Mouse (Mus musculus): ENCODE results near the gene Ripor1.

DNA sequence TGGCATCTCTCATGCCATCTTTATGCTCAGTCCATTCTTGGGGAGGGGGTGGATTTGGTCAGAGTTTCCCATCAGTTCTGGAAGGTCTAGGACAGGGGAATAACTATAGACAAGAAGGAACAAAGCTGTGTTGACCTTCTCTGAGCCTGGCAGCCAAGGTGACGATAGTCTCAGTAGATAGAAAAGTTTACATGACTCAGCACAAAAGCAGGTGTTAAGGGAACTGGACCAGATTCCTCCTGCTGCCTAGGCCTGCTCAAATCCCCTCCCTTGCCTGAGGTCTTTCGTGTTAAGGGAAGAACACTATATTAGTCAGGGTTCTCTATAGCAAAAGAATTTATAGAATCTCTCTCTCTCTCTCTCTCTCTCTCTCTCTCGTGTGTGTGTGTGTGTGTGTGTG is 25.3 kb upstream of the Ripor1 start:
- TF ChIP-seq CTCF (conservative IDR thresholded peaks at IDR 0.05; ENCODE audit: insufficient read depth, insufficient read length, low read depth, low read length) (no peak), POLR2A (IDR thresholded peaks at IDR 0.05; ENCODE audit: low read depth, low read length) (no peak)
